Mouse (Mus musculus) embryonic stem cell, embryonic (primary cell): ENCODE measurements around the gene Tedc1.
"Not testable (repeated sequence)": the region's sequence is repeated elsewhere in the genome, so short reads cannot be mapped to it uniquely, and the experiment has no call there.

Experiments
- CTCF ChIA-PET, 4 experiments: fragments of 300-600 bp in 2 of 4; fragments of 350-600 bp in 2 of 4; sonication (Branson Sonifier 250); formaldehyde crosslinking; loops; one replicate each; lab custom pipeline; 2022; ENCODE audit warnings: inconsistent platforms in 2 of 4; lab: Charles Lee
- POLR2A ChIA-PET, 4 experiments: fragments of 300-600 bp in 2 of 4; fragments of 350-600 bp in 2 of 4; sonication (Branson Sonifier 250); formaldehyde crosslinking; loops; one replicate each; lab custom pipeline; 2022; ENCODE audit warnings: antibody characterized with exemption in 4 of 4, inconsistent platforms in 1 of 4; lab: Charles Lee

Tedc1 gene

GRCm38 (mm10) chr12:113188349-113189055, 32.3 kb downstream of the Tedc1 start:
- CTCF ChIA-PET, result interaction anchor here in 3 of 4 experiments (0.5 to 2.1 kb wide), 20 partner anchors 20 to 391 kb away, joined by 3 to 15 read pairs (median 4); partner anchors contain the start of genes Crip1 (in 2 of the 3), Tedc1 (in 2 of the 3) and Brf1 (in 1 of the 3)
- POLR2A ChIA-PET, result interaction anchor here in 3 of 4 experiments (0.7 to 1.4 kb wide), 4 partner anchors 9 to 42 kb away, joined by 3 to 8 read pairs (median 4); partner anchors contain the start of gene Crip1 (in 2 of the 3)

- ChIA-PET POLR2A (no interaction called here), CTCF (interaction anchor here in 2 of 4 experiments (0.6 to 1.5 kb wide), 3 partner anchors 22 to 284 kb away, joined by 3 to 5 read pairs (median 5); no protein-coding TSS in a partner anchor)
Measured at GRCm38 (mm10) chr12:113193423-113193822, 37.2 kb downstream of the Tedc1 start.

GRCm38 (mm10) chr12:113199132-113199531, 42.9 kb downstream of the Tedc1 start:
- POLR2A ChIA-PET, CTCF ChIA-PET: not testable (repeated sequence)

GRCm38 (mm10) chr12:113201301-113201700, 45.1 kb downstream of the Tedc1 start:
- ChIA-PET CTCF (no interaction called here), POLR2A (no interaction called here)

- CTCF ChIA-PET, result interaction anchor here in 1 of 4 experiments (0.6 kb wide), 1 partner anchor 307 kb away, joined by 3 read pairs; no protein-coding TSS in a partner anchor
- POLR2A ChIA-PET, result no interaction called here
Measured at GRCm38 (mm10) chr12:113202008-113202407, 45.8 kb downstream of the Tedc1 start.

GRCm38 (mm10) chr12:113203522-113203921, 47.3 kb downstream of the Tedc1 start:
- POLR2A ChIA-PET, result no interaction called here
- CTCF ChIA-PET, result interaction anchor here in 1 of 4 experiments (0.6 kb wide), 1 partner anchor 1245 kb away, joined by 4 read pairs; no protein-coding TSS in a partner anchor

GRCm38 (mm10) chr12:113205251-113205942, 49.2 kb downstream of the Tedc1 start:
- POLR2A ChIA-PET, result interaction anchor here in 1 of 4 experiments (0.7 kb wide), 1 partner anchor 131 kb away, joined by 3 read pairs; no protein-coding TSS in a partner anchor

GRCm38 (mm10) chr12:113207737-113208136, 51.5 kb downstream of the Tedc1 start:
- ChIA-PET POLR2A (no interaction called here), CTCF (interaction anchor here in 2 of 4 experiments (0.6 to 1.2 kb wide), 2 partner anchors 14 to 15 kb away, joined by 3 to 4 read pairs; no protein-coding TSS in a partner anchor)

More at GRCm38 (mm10) chr12:113205251-113205942, 49.2 kb downstream of the Tedc1 start:
- CTCF ChIA-PET, result interaction anchor here in 3 of 4 experiments (0.6 to 1.7 kb wide), 7 partner anchors 10 to 200 kb away, joined by 3 to 7 read pairs (median 3); no protein-coding TSS in a partner anchor

GRCm38 (mm10) chr12:113210586-113211378, 54.6 kb downstream of the Tedc1 start:
- ChIA-PET POLR2A (no interaction called here), CTCF (interaction anchor here in 1 of 4 experiments (0.6 to 1.0 kb wide), 2 partner anchors 11 to 281 kb away, joined by 3 to 4 read pairs; partner anchors contain the start of gene Jag2)

- POLR2A ChIA-PET, result no interaction called here
- CTCF ChIA-PET, result interaction anchor here in 2 of 4 experiments (1.0 to 1.5 kb wide), 2 partner anchors 10 kb away, joined by 4 read pairs; no protein-coding TSS in a partner anchor
Measured at GRCm38 (mm10) chr12:113211772-113212171, 55.6 kb downstream of the Tedc1 start.

- ChIA-PET CTCF (interaction anchor here in 3 of 4 experiments (1.0 to 1.5 kb wide), 3 partner anchors 9 to 10 kb away, joined by 3 to 4 read pairs (median 4); no protein-coding TSS in a partner anchor), POLR2A (no interaction called here)
Measured at GRCm38 (mm10) chr12:113212326-113212924, 56.2 kb downstream of the Tedc1 start.

GRCm38 (mm10) chr12:113213226-113213625, 57.0 kb downstream of the Tedc1 start:
- ChIA-PET CTCF (interaction anchor here in 3 of 4 experiments (1.0 to 1.5 kb wide), 3 partner anchors 9 kb away, joined by 3 to 4 read pairs (median 4); no protein-coding TSS in a partner anchor), POLR2A (no interaction called here)

GRCm38 (mm10) chr12:113214072-113214808, 58.0 kb downstream of the Tedc1 start:
- ChIA-PET POLR2A (no interaction called here), CTCF (interaction anchor here in 1 of 4 experiments (1.3 kb wide), 1 partner anchor 8 kb away, joined by 4 read pairs; no protein-coding TSS in a partner anchor)

- POLR2A ChIA-PET, result interaction anchor here in 1 of 4 experiments (1.1 kb wide), 1 partner anchor 26 kb away, joined by 4 read pairs; no protein-coding TSS in a partner anchor
Measured at GRCm38 (mm10) chr12:113214972-113215666, 58.9 kb downstream of the Tedc1 start.

More at GRCm38 (mm10) chr12:113214972-113215666, 58.9 kb downstream of the Tedc1 start:
- CTCF ChIA-PET, result interaction anchor here in 3 of 4 experiments (0.6 to 3.5 kb wide), 12 partner anchors 10 to 410 kb away, joined by 3 to 15 read pairs (median 4); no protein-coding TSS in a partner anchor
